Mouse (Mus musculus) spleen, adult 2 months (tissue): Measurements from ENCODE around the gene Dip2b.

ENCODE experiments used
- CTCF ChIP-seq: fragments of 200-500 bp; IDR thresholded peaks from 2 replicates; pipeline ENCODE4 v1.5.1; 2011; ENCODE audit warnings: mild to moderate bottlenecking, inconsistent platforms; ENCODE audit not compliant: insufficient read depth, insufficient read length, insufficient replicate concordance; ENCODE audit errors: extremely low read depth
- POLR2A ChIP-seq: fragments of 200-500 bp; IDR thresholded peaks from 2 replicates; pipeline ENCODE4 v1.6.1; 2011; ENCODE audit warnings: low read depth, low read length, inconsistent platforms

DNA sequence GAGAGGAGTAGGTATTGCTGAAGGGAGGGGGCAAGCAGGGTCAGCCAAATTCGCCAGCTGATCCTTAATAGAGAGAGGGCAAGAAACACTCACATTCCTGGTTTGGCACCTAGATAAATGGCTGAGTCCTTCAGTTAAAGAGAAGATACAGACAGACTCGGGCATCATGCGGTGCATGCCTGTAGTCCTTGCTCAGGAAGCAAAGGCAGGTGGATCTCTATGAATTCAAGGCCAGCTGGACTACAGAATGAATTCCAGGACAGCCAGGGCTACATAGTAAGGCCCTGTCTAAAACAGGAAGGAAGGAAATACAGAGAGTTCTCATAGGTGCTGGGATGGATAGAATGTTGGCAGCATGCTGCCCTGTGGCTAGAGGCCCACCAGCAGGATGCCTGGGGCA is 128.0 kb downstream of the Dip2b start:
- TF ChIP-seq CTCF (no peak), POLR2A (no peak)
